Mouse (Mus musculus) midbrain, embryonic 16.5 days (tissue): Measurements from ENCODE around the gene Hist1h1a. TPM values are rescaled to one million over a fixed set of nuclear protein-coding genes. Genes with fewer than 3 reads are reported as not detected.
"Not testable (repeated sequence)": the region's sequence is repeated elsewhere in the genome, so short reads cannot be mapped to it uniquely, and the experiment has no call there.

ENCODE experiments used
- ATAC-seq: fragments of 200-750 bp; cut with Nextera tagmentation; 2 replicates; pipeline ENCODE4 v1.8.0; 2017; ENCODE audit warnings: moderate TSS enrichment
- H3K27ac ChIP-seq: fragments of 300-500 bp; sonication (generic); 2 replicates; pipeline ENCODE4 v1.5.1; 2014; ENCODE audit warnings: mild to moderate bottlenecking, low read length, mixed read lengths
- H3K27me3 ChIP-seq: fragments of 300-500 bp; sonication (generic); 2 replicates; pipeline ENCODE4 v1.6.1; 2014; ENCODE audit warnings: low read depth, low read length, mixed read lengths; ENCODE audit not compliant: control insufficient read depth, insufficient read depth
- H3K36me3 ChIP-seq: fragments of 300-500 bp; sonication (generic); 2 replicates; pipeline ENCODE4 v1.6.1; 2014; ENCODE audit warnings: mild to moderate bottlenecking, low read length, moderate library complexity, mixed read lengths; ENCODE audit not compliant: control insufficient read depth, insufficient read depth
- H3K4me1 ChIP-seq: fragments of 300-500 bp; sonication (generic); 2 replicates; pipeline ENCODE4 v1.6.1; 2014; ENCODE audit warnings: mild to moderate bottlenecking, low read length, mixed read lengths; ENCODE audit not compliant: control insufficient read depth, insufficient read depth
- H3K4me2 ChIP-seq: fragments of 300-500 bp; sonication (generic); 2 replicates; pipeline ENCODE4 v1.6.1; 2014; ENCODE audit warnings: mild to moderate bottlenecking, low read length, mixed read lengths
- H3K4me3 ChIP-seq: fragments of 300-500 bp; sonication (generic); 2 replicates; pipeline ENCODE4 v1.5.1; 2014; ENCODE audit warnings: low read depth, mild to moderate bottlenecking, low read length, moderate library complexity, mixed read lengths
- H3K9ac ChIP-seq: fragments of 300-500 bp; sonication (generic); 2 replicates; pipeline ENCODE4 v1.6.1; 2014; ENCODE audit warnings: low read depth, low read length, mixed read lengths
- H3K9me3 ChIP-seq: fragments of 300-500 bp; sonication (generic); replicated peaks from 2 replicates; pipeline ENCODE4 v1.6.1; 2014; ENCODE audit warnings: mild to moderate bottlenecking, low read length, mixed read lengths; ENCODE audit not compliant: control insufficient read depth, poor library complexity, severe bottlenecking
- WGBS: fragments of 180-500 bp; shearing (Covaris S2); extraction: QIAGEN DNeasy Blood & Tissue Kit; methylation state at CpG from one replicate; pipeline ENCODE4 v1.1.7; 2014; 5-methylcytosine and 5-hydroxymethylcytosine counted together
- polyA plus RNA-seq: library from polyadenylated mRNA; unstranded; fragments of >200 nt; fragmentation: Nextera tagmentation; extraction: Ambion mirVana; gene quantifications from 2 replicates; pipeline ENCODE4 v1.2.1, GENCODE M21; 2015

The Hist1h1a gene
- polyA plus RNA-seq: 0.30 TPM in 1 of 2 replicates, not detected in the other

DNA sequence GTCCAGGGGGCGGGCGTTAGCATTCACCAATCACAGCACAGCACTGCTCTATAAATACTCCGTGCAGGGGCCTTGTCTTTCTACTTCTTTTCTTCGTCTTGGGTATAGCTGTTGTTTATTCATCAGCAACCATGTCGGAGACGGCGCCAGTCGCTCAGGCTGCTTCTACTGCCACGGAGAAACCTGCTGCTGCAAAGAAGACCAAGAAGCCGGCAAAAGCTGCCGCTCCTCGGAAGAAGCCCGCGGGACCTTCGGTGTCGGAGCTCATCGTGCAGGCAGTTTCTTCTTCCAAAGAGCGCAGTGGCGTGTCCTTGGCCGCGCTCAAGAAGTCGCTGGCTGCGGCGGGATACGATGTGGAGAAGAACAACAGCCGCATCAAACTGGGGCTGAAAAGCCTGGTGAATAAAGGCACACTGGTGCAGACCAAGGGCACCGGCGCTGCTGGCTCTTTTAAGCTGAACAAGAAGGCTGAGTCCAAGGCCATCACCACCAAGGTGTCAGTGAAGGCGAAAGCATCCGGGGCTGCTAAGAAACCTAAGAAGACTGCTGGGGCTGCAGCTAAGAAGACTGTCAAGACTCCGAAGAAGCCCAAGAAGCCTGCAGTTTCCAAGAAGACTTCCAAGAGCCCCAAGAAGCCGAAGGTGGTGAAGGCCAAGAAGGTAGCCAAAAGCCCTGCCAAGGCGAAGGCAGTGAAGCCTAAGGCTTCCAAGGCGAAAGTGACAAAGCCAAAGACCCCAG is at the start of gene Hist1h1a:
TSS of gene Hist1h1a (plus strand) at position 81 of the 738 bp plus-strand sequence.
- H3K36me3 ChIP-seq: no peaks in the 10 kb centered on the region
- peak within 1 kb of the TSS; percentile 82 for H3K4me2 ChIP-seq
- 3% methylated on average over 34 of the region's 34 CpGs for WGBS
- peak within 1 kb of the TSS; percentile 64 for H3K9ac ChIP-seq
- H3K4me3 ChIP-seq: peak within 1 kb of the TSS; percentile 49
- peaks cover 25% of the 10 kb centered on the region for H3K4me1 ChIP-seq
- no peaks in the 10 kb centered on the region for H3K27me3 ChIP-seq
- peak within 1 kb of the TSS; percentile 67 for H3K27ac ChIP-seq
- H3K9me3 ChIP-seq: no peaks in the 10 kb centered on the region
- peak; percentile 73 for ATAC-seq

DNA sequence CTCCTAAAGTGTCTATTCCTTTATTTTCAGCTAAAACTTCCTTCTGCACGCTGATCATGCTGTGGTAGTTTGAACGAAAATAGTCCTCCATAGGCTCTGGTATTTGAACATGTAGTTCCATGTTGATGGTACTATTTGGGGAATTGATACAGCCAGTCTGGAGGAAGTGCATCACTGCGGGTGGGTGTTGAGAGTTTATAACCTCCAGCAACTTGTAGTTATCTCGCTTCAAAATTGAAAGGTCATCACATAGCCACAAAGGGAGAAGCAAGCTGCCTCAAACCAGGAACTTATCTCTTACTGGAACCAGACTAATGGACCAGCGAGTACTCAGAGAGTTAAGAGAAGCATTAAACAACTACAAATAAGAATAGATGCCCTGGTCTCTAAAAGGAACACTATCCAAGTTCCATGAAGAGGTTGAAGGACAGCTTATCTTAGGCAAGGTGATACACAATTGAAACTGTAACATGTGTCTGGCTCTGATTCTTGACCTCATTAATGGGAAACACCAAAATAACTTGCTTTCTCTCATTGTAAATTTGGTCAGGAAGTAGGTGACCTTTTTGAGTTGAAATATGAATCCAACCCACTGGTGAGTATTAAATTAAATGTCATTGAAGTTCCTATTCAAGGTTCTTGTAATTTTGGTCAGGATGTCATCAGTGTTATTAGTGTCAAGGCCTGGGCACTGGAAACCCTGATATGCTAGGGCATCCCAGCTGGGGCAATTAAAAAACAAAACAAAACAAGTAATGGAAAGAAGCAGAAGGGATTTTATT is 47.0 kb upstream of the Hist1h1a start:
- ATAC-seq: no peak
- H3K36me3 ChIP-seq: no peaks in the 10 kb centered on the region
- WGBS: 90% methylated on average over 5 of the region's 5 CpGs

DNA sequence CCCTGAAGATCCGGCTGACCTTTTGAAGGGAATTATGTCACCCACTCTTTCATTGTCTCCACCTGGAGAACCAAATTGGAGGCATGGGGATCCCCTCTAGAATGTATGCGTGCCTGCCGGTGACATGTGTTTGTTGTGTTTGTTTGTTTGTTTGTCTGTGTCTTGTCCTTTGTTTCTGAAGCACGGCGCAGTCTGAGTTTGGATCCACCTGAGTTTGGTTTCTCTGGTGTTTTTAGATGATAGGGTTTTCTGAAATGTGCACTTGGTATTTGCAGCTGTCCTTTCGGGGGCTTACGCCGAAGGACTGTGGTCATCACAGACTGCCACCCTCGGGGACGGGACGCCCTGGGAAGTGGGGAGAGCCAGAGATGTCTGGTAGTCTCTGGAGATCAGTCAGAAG is 46.3 kb upstream of the Hist1h1a start:
- Histone ChIP-seq H3K4me2 (no peak overlapping the region), H3K27ac (no peak overlapping the region), H3K36me3 (no peaks in the 10 kb centered on the region), H3K4me1 (no peaks in the 10 kb centered on the region), H3K27me3 (no peaks in the 10 kb centered on the region), H3K9ac (no peak overlapping the region), H3K4me3 (no peak overlapping the region), H3K9me3 (no peaks in the 10 kb centered on the region)
- WGBS: 57% methylated on average over 11 of the region's 11 CpGs
- no peak for ATAC-seq

More for the DNA sequence above, 47.0 kb upstream of the Hist1h1a start:
- H3K9me3 ChIP-seq: no peaks in the 10 kb centered on the region
- H3K4me3 ChIP-seq: no peak overlapping the region
- no peak overlapping the region for H3K9ac ChIP-seq
- no peaks in the 10 kb centered on the region for H3K27me3 ChIP-seq
- H3K27ac ChIP-seq: no peak overlapping the region
- no peaks in the 10 kb centered on the region for H3K4me1 ChIP-seq
- no peak overlapping the region for H3K4me2 ChIP-seq

DNA sequence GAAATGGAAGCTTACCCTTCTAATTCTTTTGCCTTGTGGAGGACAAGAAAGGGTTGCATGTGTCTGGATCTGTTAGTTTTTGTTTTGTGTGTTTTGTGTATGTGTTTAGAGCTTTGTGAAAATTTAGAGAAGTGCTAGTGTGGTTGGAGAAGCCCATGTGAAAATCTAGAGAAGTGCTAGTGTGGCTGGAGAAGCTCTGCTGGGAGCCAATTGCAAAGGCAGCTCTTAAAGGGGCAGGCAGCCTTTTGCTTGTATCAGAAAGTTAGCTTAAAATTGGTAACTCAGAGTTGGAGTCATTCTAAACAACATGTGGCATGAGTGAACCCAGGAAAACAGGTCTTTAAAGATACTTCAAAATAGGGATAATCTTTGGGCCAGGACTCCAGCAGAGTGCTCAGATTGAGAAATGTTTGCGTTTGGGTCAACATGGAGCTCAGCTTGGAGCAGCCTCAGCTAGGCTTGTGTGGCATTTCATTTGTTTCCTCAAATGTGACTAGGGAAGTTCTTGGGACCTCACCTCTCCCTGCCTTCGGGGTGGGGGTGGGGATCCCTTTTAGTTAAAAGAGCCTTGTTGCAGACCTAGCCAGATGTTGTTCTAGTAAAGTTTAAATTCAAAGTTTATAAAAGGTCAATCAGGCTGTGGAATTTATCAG is 45.7 kb upstream of the Hist1h1a start:
- 19% methylated on average over 2 of the region's 2 CpGs for WGBS

DNA sequence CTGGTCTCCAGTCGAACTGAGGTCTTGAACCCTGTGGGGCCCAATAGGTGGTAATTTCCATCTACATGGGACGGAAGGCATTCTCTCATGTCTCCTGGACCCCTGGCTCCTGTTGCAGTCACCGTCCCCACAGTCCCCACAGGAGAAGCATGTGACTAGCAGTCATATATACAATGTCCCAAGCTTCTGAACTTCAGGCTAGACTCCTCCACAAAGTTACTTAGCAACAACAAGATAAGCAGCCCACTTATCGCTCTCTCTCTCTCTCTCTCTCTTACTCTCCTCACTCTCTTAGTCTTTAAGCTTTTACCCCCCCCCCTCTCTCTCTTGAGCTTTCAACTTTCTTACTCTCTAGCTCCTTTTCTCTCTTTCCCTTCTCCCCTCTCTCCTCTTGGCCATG is 39.2 kb upstream of the Hist1h1a start:
- H3K27me3 ChIP-seq: no peaks in the 10 kb centered on the region
- H3K9me3 ChIP-seq: no peaks in the 10 kb centered on the region
- H3K9ac ChIP-seq: no peak overlapping the region
- WGBS: 83% methylated on average over 4 of the region's 4 CpGs
- no peak overlapping the region for H3K27ac ChIP-seq
- H3K4me3 ChIP-seq: no peak overlapping the region
- no peaks in the 10 kb centered on the region for H3K4me1 ChIP-seq
- no peak overlapping the region for H3K4me2 ChIP-seq
- no peak for ATAC-seq
- no peaks in the 10 kb centered on the region for H3K36me3 ChIP-seq

More for the DNA sequence above, 45.7 kb upstream of the Hist1h1a start:
- H3K4me2 ChIP-seq, H3K9ac ChIP-seq, H3K36me3 ChIP-seq, H3K4me3 ChIP-seq, H3K27me3 ChIP-seq, H3K27ac ChIP-seq, H3K9me3 ChIP-seq, ATAC-seq, H3K4me1 ChIP-seq: not testable (repeated sequence)

DNA sequence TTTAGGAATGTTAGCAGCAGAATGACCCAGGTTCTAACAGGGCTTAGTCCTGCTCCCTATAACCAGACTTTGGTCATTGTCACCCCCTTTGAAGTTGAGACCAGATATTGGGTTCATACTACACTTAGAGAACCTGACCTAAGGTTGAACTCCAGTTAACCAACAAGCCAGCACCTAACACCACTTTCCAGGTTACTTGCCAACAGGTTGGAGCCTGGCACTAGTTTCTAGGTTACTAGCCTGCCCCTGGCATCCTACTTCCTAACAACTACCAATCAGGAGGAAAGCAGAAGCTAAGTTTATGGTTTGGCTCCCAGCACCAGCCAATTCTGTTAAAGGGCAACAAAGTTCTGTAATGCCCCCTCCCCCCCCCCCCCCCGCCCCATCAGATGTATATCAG is 38.3 kb upstream of the Hist1h1a start:
- ATAC-seq: no peak
- no peak overlapping the region for H3K4me2 ChIP-seq
- H3K27me3 ChIP-seq: no peaks in the 10 kb centered on the region
- no peaks in the 10 kb centered on the region for H3K4me1 ChIP-seq
- 60% methylated on average over 1 of the region's 1 CpGs for WGBS
- no peaks in the 10 kb centered on the region for H3K9me3 ChIP-seq
- no peak overlapping the region for H3K9ac ChIP-seq
- no peak overlapping the region for H3K4me3 ChIP-seq
- no peak overlapping the region for H3K27ac ChIP-seq
- H3K36me3 ChIP-seq: no peaks in the 10 kb centered on the region

DNA sequence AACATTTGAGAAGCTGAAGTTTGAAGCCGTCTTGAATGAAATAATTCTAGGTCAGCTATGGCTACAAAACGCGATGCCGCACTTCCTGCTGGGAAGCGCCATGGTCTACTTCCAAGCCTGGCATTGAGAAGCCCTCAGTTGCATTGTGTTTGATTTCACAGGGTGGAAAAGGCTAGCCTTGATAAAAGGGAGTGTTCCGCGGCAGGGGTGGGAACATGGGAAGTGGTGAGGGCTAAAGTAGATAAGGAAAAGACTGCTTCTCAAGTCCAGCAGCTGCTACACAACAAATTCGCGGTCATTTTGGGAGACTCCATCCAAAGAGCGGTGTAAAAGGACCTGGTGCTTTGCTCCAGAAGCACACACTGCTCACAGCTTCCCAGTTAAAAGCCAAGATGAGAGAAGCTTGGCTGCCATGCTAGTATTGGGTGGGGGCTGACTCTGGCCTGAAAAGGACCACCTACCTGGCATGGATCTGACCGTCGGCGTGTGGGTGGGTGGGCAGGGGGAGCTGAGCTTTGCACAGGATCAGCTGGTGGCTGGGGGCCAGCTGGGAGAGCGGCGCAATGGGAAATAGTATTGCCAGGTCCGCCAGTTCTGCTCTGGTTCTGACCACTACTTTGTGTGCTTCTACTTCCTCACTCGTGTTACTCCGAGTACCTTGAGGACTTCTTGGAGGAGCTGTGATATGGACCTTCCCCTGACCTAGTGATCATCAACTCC is 34.8 kb upstream of the Hist1h1a start:
- Histone ChIP-seq H3K27ac (no peak overlapping the region), H3K27me3 (no peaks in the 10 kb centered on the region), H3K4me2 (no peak overlapping the region), H3K9me3 (no peaks in the 10 kb centered on the region), H3K4me3 (no peak overlapping the region), H3K36me3 (no peaks in the 10 kb centered on the region), H3K9ac (no peak overlapping the region), H3K4me1 (no peaks in the 10 kb centered on the region)
- ATAC-seq: no peak
- WGBS: 89% methylated on average over 18 of the region's 18 CpGs

DNA sequence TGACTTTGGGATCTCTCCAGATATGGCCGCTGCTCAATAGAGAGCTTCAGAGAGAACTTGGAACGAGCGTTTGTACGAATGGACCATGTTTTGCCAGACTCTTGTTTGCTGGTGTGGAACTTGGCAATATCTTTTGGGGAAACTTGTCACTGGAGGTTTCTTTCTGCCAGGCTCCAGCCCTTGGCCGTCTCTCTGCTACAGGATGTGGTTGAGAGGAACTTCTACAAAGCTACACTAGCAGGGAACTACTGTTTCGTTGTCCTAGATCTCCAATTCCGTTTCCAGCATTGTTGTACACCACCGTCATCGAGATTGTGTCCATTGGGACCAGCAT is 34.3 kb upstream of the Hist1h1a start:
- Histone ChIP-seq H3K9me3 (no peaks in the 10 kb centered on the region), H3K36me3 (no peaks in the 10 kb centered on the region), H3K4me1 (no peaks in the 10 kb centered on the region), H3K4me2 (no peak overlapping the region), H3K27ac (no peak overlapping the region), H3K4me3 (no peak overlapping the region), H3K9ac (no peak overlapping the region), H3K27me3 (no peaks in the 10 kb centered on the region)
- ATAC-seq: no peak
- WGBS: 92% methylated on average over 9 of the region's 9 CpGs
